In the genomic region with DNA sequence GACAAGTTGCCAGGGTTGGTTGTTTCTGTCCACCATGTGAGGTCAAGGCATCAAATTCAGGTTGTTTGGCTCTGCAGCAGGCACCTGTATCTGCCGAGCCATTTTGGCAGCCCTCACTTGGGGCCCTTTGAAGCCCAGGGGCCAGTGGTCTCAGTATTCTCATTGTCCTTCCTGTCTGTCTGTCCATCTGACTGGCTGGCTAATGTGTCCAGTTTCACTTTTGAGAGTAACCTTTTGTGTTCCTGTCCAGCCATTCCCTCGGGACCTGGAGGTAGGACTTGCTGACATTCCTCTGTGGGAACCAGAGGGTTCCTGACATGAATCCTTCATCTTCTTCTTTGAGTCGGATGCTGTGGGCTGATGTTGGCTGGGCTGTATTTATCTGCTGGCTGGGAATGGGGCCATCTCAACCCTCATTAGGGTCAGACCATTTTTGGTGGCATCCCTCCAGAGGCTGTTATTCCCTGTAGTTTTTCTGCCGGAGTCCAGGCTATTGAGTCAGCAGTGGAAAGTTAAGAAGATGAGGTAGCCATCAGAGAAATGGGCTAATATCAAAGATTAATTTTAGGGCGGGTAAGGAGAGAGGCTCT, we compare ENCODE assay signal across 16 mouse cellular contexts. TPM values are rescaled to one million over a fixed set of nuclear protein-coding genes. Genes with fewer than 3 reads are reported as not detected.
DNase-seq lines count a peak whose midpoint lies in the region; ATAC-seq and TF ChIP-seq lines count a peak whose summit lies in the region.
"Had no signal": no experiment of that assay in that cellular context is flagged by ENCODE, and none has a peak within 500 bp of the region (broad histone marks: within the 10 kb centered on the region; RNA-seq: fewer than 3 reads in every experiment).

No protein-coding gene starts in this region.

- no peak for ATAC-seq in kidney, embryonic 15.5 days (replicated peaks; ENCODE audit: low FRiP score)
- ATAC-seq in lung, embryonic 15.5 days (ENCODE audit: borderline replicate concordance, extremely low read depth, low FRiP score, low TSS enrichment) = no peak
- ATAC-seq: midbrain, embryonic 13.5 days had no signal

- no peaks in the 10 kb centered on the region for H3K36me3 ChIP-seq in kidney, embryonic 15.5 days
- no peaks in the 10 kb centered on the region for H3K36me3 ChIP-seq in lung, embryonic 15.5 days
- H3K36me3 ChIP-seq: embryonic facial prominence, embryonic 13.5 days; hindbrain, embryonic 10.5 days; midbrain, embryonic 13.5 days had no signal

- H3K9me3 ChIP-seq in kidney, embryonic 15.5 days (replicated peaks) = no peaks in the 10 kb centered on the region
- no peaks in the 10 kb centered on the region for H3K9me3 ChIP-seq in lung, embryonic 15.5 days
- H3K9me3 ChIP-seq: embryonic facial prominence, embryonic 13.5 days; hindbrain, embryonic 10.5 days; midbrain, embryonic 13.5 days had no signal

- TF ChIP-seq POLR2A in lung, adult 2 months (IDR thresholded peaks at IDR 0.05; ENCODE audit: borderline replicate concordance, extremely low read depth, low read depth, low read length) = no peak

- no peaks in the 10 kb centered on the region for H3K27me3 ChIP-seq in kidney, embryonic 15.5 days
- no peaks in the 10 kb centered on the region for H3K27me3 ChIP-seq in lung, embryonic 15.5 days
- H3K27me3 ChIP-seq: embryonic facial prominence, embryonic 13.5 days; midbrain, embryonic 13.5 days had no signal

- peak overlapping the region; percentile 70 for H3K27ac ChIP-seq in kidney, embryonic 15.5 days
- H3K27ac ChIP-seq in lung, embryonic 15.5 days = 0 out of 2 replicates have a peak overlapping the region, but pooled peaks have one; percentile 39
- no peak overlapping the region; the same call in 1 of the 2 replicates for H3K27ac ChIP-seq in layer of hippocampus, adult 2 months
- H3K27ac ChIP-seq: embryonic facial prominence, embryonic 13.5 days; hindbrain, embryonic 10.5 days; midbrain, embryonic 13.5 days had no signal

- WGBS in kidney, embryonic 15.5 days = 67% methylated on average over 5 of the region's 5 CpGs
- 57% methylated on average over 5 of the region's 5 CpGs for WGBS in lung, embryonic 15.5 days
- WGBS in lung, adult 2 months = 40% methylated on average over 5 of the region's 5 CpGs

- H3K4me2 ChIP-seq in kidney, embryonic 15.5 days = no peak overlapping the region
- H3K4me2 ChIP-seq in lung, embryonic 15.5 days = no peak overlapping the region
- H3K4me2 ChIP-seq: embryonic facial prominence, embryonic 13.5 days; heart, embryonic 11.5 days; midbrain, embryonic 13.5 days had no signal

- no peak for TF ChIP-seq CTCF in lung, adult 2 months (IDR thresholded peaks at IDR 0.05; ENCODE audit: insufficient read depth, low read length)
- TF ChIP-seq CTCF in layer of hippocampus, adult 2 months (conservative IDR thresholded peaks at IDR 0.05) = no peak

- peak; percentile 45 for DNase-seq in cerebellum, adult 9-11 months
- DNase-seq in cerebellum, adult 11 months = no peak
- DNase-seq in kidney, postnatal 4 days = no peak
- no peak for DNase-seq in lung, adult 2 months
- DNase-seq in NIH3T3 (ENCODE audit: low read depth) = peak; percentile 62
- no peak for DNase-seq in layer of hippocampus, adult 2 months (ENCODE audit: low spot score in 2 of 2)
- DNase-seq: adrenal gland, postnatal 14 days; cerebellum, adult 8-10 months; gastrocnemius, postnatal 25 days; lung, postnatal 36 days had no signal

- H3K4me3 ChIP-seq in kidney, embryonic 15.5 days (replicated peaks) = no peak overlapping the region
- H3K4me3 ChIP-seq in lung, embryonic 15.5 days = no peak overlapping the region
- no peak overlapping the region for H3K4me3 ChIP-seq in lung, adult 2 months (replicated peaks; ENCODE audit: extremely low read depth, low read depth, low read length)
- H3K4me3 ChIP-seq in layer of hippocampus, adult 2 months = no peak overlapping the region; the same call in 1 of the 2 replicates
- H3K4me3 ChIP-seq: embryonic facial prominence, embryonic 13.5 days; hindbrain, embryonic 10.5 days; midbrain, embryonic 13.5 days had no signal

- H3K9ac ChIP-seq in kidney, embryonic 15.5 days = no peak overlapping the region
- no peak overlapping the region for H3K9ac ChIP-seq in lung, embryonic 15.5 days
- H3K9ac ChIP-seq: embryonic facial prominence, embryonic 13.5 days; midbrain, embryonic 13.5 days had no signal

- H3K4me1 ChIP-seq in kidney, embryonic 15.5 days = peaks cover 47% of the 10 kb centered on the region
- peaks cover 43% of the 10 kb centered on the region for H3K4me1 ChIP-seq in lung, embryonic 15.5 days
- H3K4me1 ChIP-seq in lung, adult 2 months (ENCODE audit: control insufficient read depth, insufficient read depth, low read length) = peaks cover 49% of the 10 kb centered on the region

RNA-seq across cellular contexts. Expression of a gene that starts 10.6 kb away (rescaled TPM):
- 51.4 and 55.5 TPM in 2 replicates for polyA plus RNA-seq in kidney, embryonic 15.5 days (2015; fragmentation: Nextera tagmentation; extraction: Ambion mirVana)
- polyA plus RNA-seq in lung, embryonic 15.5 days (2015; fragmentation: Nextera tagmentation; extraction: Ambion mirVana) = 62.0 and 72.2 TPM in 2 replicates
- polyA plus RNA-seq in lung, adult 2 months (2012; rRNA removed) = 188 and 222 TPM in 2 replicates
- 10 to 100 TPM; 54.3 to 64.6 TPM for total RNA-seq in layer of hippocampus, adult 2 months (2021)

Comparison
In these comparisons a context has a peak if more than half of its experiments do, and no peak if none do; other contexts are left out.
1. DNase-seq: peak in cerebellum, adult 9-11 months (single experiment) and NIH3T3 (single experiment); none in cerebellum, adult 11 months (single experiment), kidney, postnatal 4 days (0 of 2), lung, adult 2 months (single experiment) and layer of hippocampus, adult 2 months (0 of 2).